Mouse (Mus musculus): Measurements from ENCODE around the gene Fam181a. TPM values are rescaled to one million over a fixed set of nuclear protein-coding genes. Genes with fewer than 3 reads are reported as not detected.

The Fam181a gene
- 2.3 TPM for polyA plus RNA-seq (2015; fragmentation: Illumina TruSeq; extraction: RNeasy Lipid Tissue Mini Kit (QIAGEN cat#74804); ENCODE audit: low read depth, low replicate concordance)

GRCm38 (mm10) chr12:103310744-103311267 is at the start of gene Fam181a:
Fam181a (plus strand) TSS chr12:103310975.

GRCm38 (mm10) chr12:103355746-103356414 is 45.1 kb downstream of the Fam181a start, which contains the start of gene Asb2:
Asb2 (minus strand) TSS chr12:103356001.

Other genes with a start within 250 kb of the Fam181a start
- 7.5 TPM for gene Prima1, start 68.8 kb upstream of the Fam181a start, polyA plus RNA-seq (2015; fragmentation: Illumina TruSeq; extraction: RNeasy Lipid Tissue Mini Kit (QIAGEN cat#74804); ENCODE audit: low read depth, low replicate concordance)
- 2.4 TPM for gene Asb2, start 45.0 kb downstream of the Fam181a start, polyA plus RNA-seq (2015; fragmentation: Illumina TruSeq; extraction: RNeasy Lipid Tissue Mini Kit (QIAGEN cat#74804); ENCODE audit: low read depth, low replicate concordance)
- gene Otub2, start 77.7 kb downstream of the Fam181a start, polyA plus RNA-seq (2015; fragmentation: Illumina TruSeq; extraction: RNeasy Lipid Tissue Mini Kit (QIAGEN cat#74804); ENCODE audit: low read depth, low replicate concordance): 37.9 TPM
- gene 9330161L09Rik, start 96.8 kb downstream of the Fam181a start, polyA plus RNA-seq (2015; fragmentation: Illumina TruSeq; extraction: RNeasy Lipid Tissue Mini Kit (QIAGEN cat#74804); ENCODE audit: low read depth, low replicate concordance): 0.98 TPM
- gene Ddx24, start 114.9 kb downstream of the Fam181a start, polyA plus RNA-seq (2015; fragmentation: Illumina TruSeq; extraction: RNeasy Lipid Tissue Mini Kit (QIAGEN cat#74804); ENCODE audit: low read depth, low replicate concordance): 147 TPM
- 71.0 TPM for gene Ifi27, start 123.2 kb downstream of the Fam181a start, polyA plus RNA-seq (2015; fragmentation: Illumina TruSeq; extraction: RNeasy Lipid Tissue Mini Kit (QIAGEN cat#74804); ENCODE audit: low read depth, low replicate concordance)
- 4.8 TPM for gene Ifi27l2a, start 132.7 kb downstream of the Fam181a start, polyA plus RNA-seq (2015; fragmentation: Illumina TruSeq; extraction: RNeasy Lipid Tissue Mini Kit (QIAGEN cat#74804); ENCODE audit: low read depth, low replicate concordance)
- gene Ifi27l2b, start 146.2 kb downstream of the Fam181a start, polyA plus RNA-seq (2015; fragmentation: Illumina TruSeq; extraction: RNeasy Lipid Tissue Mini Kit (QIAGEN cat#74804); ENCODE audit: low read depth, low replicate concordance): not detected
- gene Ppp4r4, start 221.3 kb downstream of the Fam181a start, polyA plus RNA-seq (2015; fragmentation: Illumina TruSeq; extraction: RNeasy Lipid Tissue Mini Kit (QIAGEN cat#74804); ENCODE audit: low read depth, low replicate concordance): 26.3 TPM